Mouse (Mus musculus) megakaryocyte progenitor cell, adult 5-6 weeks (primary cell): Measurements from ENCODE around the gene Opalin. TPM values are rescaled to one million over a fixed set of nuclear protein-coding genes. Genes with fewer than 3 reads are reported as not detected.

Experiments
- ATAC-seq: replicated peaks from 2 replicates; pipeline ENCODE4 v1.8.0; 2016; ENCODE audit warnings: mild to moderate bottlenecking, moderate TSS enrichment, inconsistent platforms; ENCODE audit not compliant: poor library complexity
- total RNA-seq, 2 experiments: library from RNA; stranded (forward) in 1 of 2; stranded (reverse) in 1 of 2; fragments of 157-497, 149-512 nt in 1 of 2; fragments of 200-1000 nt in 1 of 2; gene quantifications; 2 replicates each; pipeline versions ENCODE4 v1.2.3 to v1.2.4; 2015 to 2017

Gene Opalin
- total RNA-seq, 2 experiments from 2014 or later: not detected

- ATAC-seq: no peak
Measured at GRCm38 (mm10) chr19:41019164-41019675, 57.7 kb downstream of the Opalin start.

GRCm38 (mm10) chr19:41015951-41016716 lies 60.8 kb downstream of the Opalin start:
- peak; percentile 94 for ATAC-seq

- no peak for ATAC-seq
Measured at GRCm38 (mm10) chr19:41014003-41014402, 62.9 kb downstream of the Opalin start.

DNA sequence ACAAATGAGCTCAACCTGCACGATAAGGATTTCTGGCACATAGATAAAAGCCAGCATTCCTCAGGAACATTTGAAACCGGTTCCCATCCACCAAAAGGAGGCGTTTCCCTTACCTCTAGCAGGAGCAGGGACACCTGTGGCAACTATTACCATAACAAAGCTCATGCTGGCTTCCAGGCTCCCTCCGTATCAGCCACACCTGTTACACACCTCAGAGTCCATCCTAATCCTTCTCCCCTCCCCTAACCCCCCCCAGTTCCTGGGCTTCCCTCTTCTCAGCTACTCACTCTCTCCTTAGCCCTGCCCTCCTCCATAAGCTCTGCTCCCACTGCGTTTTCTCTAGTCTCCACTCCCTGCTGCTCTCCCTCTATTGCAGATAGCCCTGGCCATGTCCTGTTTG lies 63.3 kb downstream of the Opalin start:
- no peak for ATAC-seq

Other genes starting within 250 kb of the Opalin start
- gene Ccnj, start 245.8 kb downstream of the Opalin start, total RNA-seq (2015): 3.9 and 4.6 TPM in 2 replicates
- gene Ccnj, start 245.8 kb downstream of the Opalin start, total RNA-seq (2017): 5.5 and 8.4 TPM in 2 replicates
- 26.8 and 31.2 TPM in 2 replicates for gene Zfp518a, start 182.4 kb downstream of the Opalin start, total RNA-seq (2015)
- 23.6 and 29.0 TPM in 2 replicates for gene Zfp518a, start 182.4 kb downstream of the Opalin start, total RNA-seq (2017)
- gene Blnk, start 82.6 kb downstream of the Opalin start, total RNA-seq (2015): 0.84 TPM in 1 of 2 replicates, not detected in the other
- gene Blnk, start 82.6 kb downstream of the Opalin start, total RNA-seq (2017): 0.25 TPM in 1 of 2 replicates, not detected in the other
- gene Dntt, start 47.8 kb downstream of the Opalin start, total RNA-seq (2015): 5.7 and 18.3 TPM in 2 replicates
- 10.0 and 29.0 TPM in 2 replicates for gene Dntt, start 47.8 kb downstream of the Opalin start, total RNA-seq (2017)
- 0.05 TPM in 1 of 2 replicates, not detected in the other for gene Tll2, start 129.7 kb upstream of the Opalin start, total RNA-seq (2015)
- gene Tll2, start 129.7 kb upstream of the Opalin start, total RNA-seq (2017): not detected in 2 replicates
- 167 and 198 TPM in 2 replicates for gene Tm9sf3, start 186.9 kb upstream of the Opalin start, total RNA-seq (2015)
- 280 and 301 TPM in 2 replicates for gene Tm9sf3, start 186.9 kb upstream of the Opalin start, total RNA-seq (2017)